Mouse (Mus musculus) stomach, postnatal 0 days (tissue): ENCODE measurements around the gene Mgat5. TPM values are rescaled to one million over a fixed set of nuclear protein-coding genes. Genes with fewer than 3 reads are reported as not detected.

ENCODE experiments used
- ATAC-seq: fragments of 200-750 bp; cut with Nextera tagmentation; 2 replicates; pipeline ENCODE4 v1.8.0; 2017; ENCODE audit not compliant: low FRiP score, low TSS enrichment
- DNase-seq: peaks from one replicate; pipeline ENCODE4 v3.0.0-alpha.2; 2016; ENCODE audit warnings: low spot score
- H3K27ac ChIP-seq: fragments of 300-500 bp; sonication (generic); replicated peaks from 2 replicates; pipeline ENCODE4 v1.5.1; 2014; ENCODE audit warnings: mild to moderate bottlenecking, control low read depth
- H3K27me3 ChIP-seq: fragments of 300-500 bp; sonication (generic); 2 replicates; pipeline ENCODE4 v1.6.1; 2014; ENCODE audit warnings: low read length; ENCODE audit not compliant: control insufficient read depth, insufficient read depth
- H3K36me3 ChIP-seq: fragments of 300-500 bp; sonication (generic); 2 replicates; pipeline ENCODE4 v1.6.1; 2014; ENCODE audit warnings: low read length, mixed read lengths; ENCODE audit not compliant: control insufficient read depth, insufficient read depth
- H3K4me1 ChIP-seq: fragments of 300-500 bp; sonication (generic); replicated peaks from 2 replicates; pipeline ENCODE4 v1.6.1; 2014; ENCODE audit warnings: antibody characterized with exemption; ENCODE audit not compliant: control insufficient read depth, insufficient read depth
- H3K4me2 ChIP-seq: fragments of 300-500 bp; sonication (generic); replicated peaks from 2 replicates; pipeline ENCODE4 v1.6.1; 2014; ENCODE audit warnings: low read depth, mild to moderate bottlenecking, control low read depth, moderate library complexity
- H3K4me3 ChIP-seq: fragments of 300-500 bp; sonication (generic); 2 replicates; pipeline ENCODE4 v1.5.1; 2014; ENCODE audit warnings: low read depth, low read length, control low read depth
- H3K9ac ChIP-seq: fragments of 300-500 bp; sonication (generic); 2 replicates; pipeline ENCODE4 v1.6.1; 2014; ENCODE audit warnings: mild to moderate bottlenecking, low read length, control low read depth, mixed read lengths
- H3K9me3 ChIP-seq: fragments of 300-500 bp; sonication (generic); 2 replicates; pipeline ENCODE4 v1.6.1; 2016; ENCODE audit warnings: low read length; ENCODE audit not compliant: control insufficient read depth
- CTCF ChIP-seq: IDR thresholded peaks from 2 replicates; pipeline ENCODE4 v1.5.1; 2016; ENCODE audit warnings: antibody characterized with exemption, low read depth, mild to moderate bottlenecking, moderate library complexity
- EP300 ChIP-seq: optimal IDR thresholded peaks from 2 replicates; pipeline ENCODE3; 2016; ENCODE audit warnings: antibody characterized with exemption
- WGBS: fragments of 180-500 bp; shearing (Covaris S2); extraction: QIAGEN DNeasy Blood & Tissue Kit; methylation state at CpG from one replicate; pipeline ENCODE4 v1.1.7; 2014; 5-methylcytosine and 5-hydroxymethylcytosine counted together
- polyA plus RNA-seq: library from polyadenylated mRNA; unstranded; fragments of >200 nt; fragmentation: Nextera tagmentation; extraction: Ambion mirVana; gene quantifications from 2 replicates; pipeline ENCODE4 v1.2.1, GENCODE M21; 2015

Mgat5 gene
- polyA plus RNA-seq, 1 experiment from 2014 or later, result 2.0 TPM

DNA sequence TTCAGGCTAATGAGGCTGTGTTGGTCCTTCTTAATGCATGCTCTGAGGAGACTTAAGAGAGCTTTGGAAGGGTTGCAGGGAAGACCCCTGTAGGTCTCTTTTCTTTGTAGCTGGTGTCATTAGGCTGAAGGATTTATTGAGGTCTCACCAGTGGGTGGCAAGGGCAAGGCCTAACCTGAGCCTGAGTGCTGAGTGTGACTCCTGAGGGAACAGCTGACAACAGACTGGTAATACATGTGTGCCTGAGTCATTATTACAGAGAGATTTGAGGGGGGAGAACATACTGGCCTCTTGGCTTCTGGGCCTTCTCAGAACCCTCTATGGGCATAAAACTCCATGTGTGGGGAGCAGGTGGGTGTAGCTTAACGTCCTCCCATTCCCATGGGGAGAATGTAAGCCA lies 8.0 kb downstream of the Mgat5 start:
- ATAC-seq, result no peak
- WGBS, result 42% methylated on average over 1 of the region's 1 CpGs

DNA sequence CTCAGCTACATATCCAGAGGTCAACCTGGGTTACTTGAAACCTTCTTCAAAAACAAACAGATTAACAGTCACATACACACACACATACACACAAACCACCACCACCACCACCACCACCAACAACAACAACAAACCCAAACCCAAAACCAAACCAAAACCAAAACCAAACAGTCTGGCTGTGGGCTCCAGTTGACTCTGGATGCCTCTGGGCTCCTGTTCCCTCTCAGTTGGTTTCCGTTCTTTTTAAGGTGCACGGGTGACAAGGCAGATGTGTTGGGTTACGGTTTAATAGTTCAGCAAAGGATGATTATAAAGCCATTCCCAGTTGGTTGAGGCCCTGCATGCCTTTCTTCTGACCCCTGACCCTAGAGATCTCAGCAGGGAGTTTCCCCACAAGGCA lies 8.6 kb downstream of the Mgat5 start:
- Histone ChIP-seq H3K36me3 (no peaks in the 10 kb centered on the region), H3K9ac (no peak overlapping the region), H3K27ac (no peak overlapping the region), H3K4me1 (no peaks in the 10 kb centered on the region; the same call in 1 of the 2 replicates), H3K9me3 (no peaks in the 10 kb centered on the region), H3K4me2 (no peak overlapping the region), H3K4me3 (no peak overlapping the region), H3K27me3 (no peaks in the 10 kb centered on the region)
- DNase-seq (no peak), ATAC-seq (no peak)
- WGBS, result 65% methylated on average over 3 of the region's 3 CpGs
- TF ChIP-seq EP300, result no peak
- no peak for TF ChIP-seq CTCF

More for the DNA sequence above, 8.0 kb downstream of the Mgat5 start:
- Histone ChIP-seq H3K4me3 (no peak overlapping the region), H3K4me2 (no peak overlapping the region), H3K27ac (no peak overlapping the region), H3K36me3 (no peaks in the 10 kb centered on the region), H3K27me3 (no peaks in the 10 kb centered on the region), H3K4me1 (no peaks in the 10 kb centered on the region; the same call in 1 of the 2 replicates), H3K9ac (no peak overlapping the region), H3K9me3 (no peaks in the 10 kb centered on the region)
- no peak for TF ChIP-seq CTCF
- TF ChIP-seq EP300, result no peak
- no peak for DNase-seq

GRCm38 (mm10) chr1:127214585-127215232 lies 9.9 kb downstream of the Mgat5 start:
- DNase-seq, result no peak
- no peak overlapping the region for H3K27ac ChIP-seq

GRCm38 (mm10) chr1:127216979-127217378 lies 12.2 kb downstream of the Mgat5 start:
- Histone ChIP-seq H3K4me2 (no peak overlapping the region), H3K9ac (no peak overlapping the region), H3K4me1 (no peaks in the 10 kb centered on the region; the same call in 1 of the 2 replicates), H3K27ac (no peak overlapping the region), H3K27me3 (no peaks in the 10 kb centered on the region), H3K4me3 (no peak overlapping the region), H3K36me3 (no peaks in the 10 kb centered on the region), H3K9me3 (no peaks in the 10 kb centered on the region)
- no peak for DNase-seq
- no peak for ATAC-seq
- TF ChIP-seq EP300, result no peak
- TF ChIP-seq CTCF, result no peak
- WGBS, result 56% methylated on average over 2 of the region's 2 CpGs

More at GRCm38 (mm10) chr1:127214585-127215232, 9.9 kb downstream of the Mgat5 start:
- no peak for ATAC-seq
- H3K27me3 ChIP-seq, result no peaks in the 10 kb centered on the region
- no peak overlapping the region for H3K9ac ChIP-seq
- H3K9me3 ChIP-seq, result no peaks in the 10 kb centered on the region
- 84% methylated on average over 8 of the region's 8 CpGs for WGBS
- H3K4me3 ChIP-seq, result no peak overlapping the region
- H3K36me3 ChIP-seq, result no peaks in the 10 kb centered on the region
- H3K4me2 ChIP-seq, result no peak overlapping the region
- no peaks in the 10 kb centered on the region; the same call in 1 of the 2 replicates for H3K4me1 ChIP-seq
- TF ChIP-seq CTCF, result no peak
- no peak for TF ChIP-seq EP300

DNA sequence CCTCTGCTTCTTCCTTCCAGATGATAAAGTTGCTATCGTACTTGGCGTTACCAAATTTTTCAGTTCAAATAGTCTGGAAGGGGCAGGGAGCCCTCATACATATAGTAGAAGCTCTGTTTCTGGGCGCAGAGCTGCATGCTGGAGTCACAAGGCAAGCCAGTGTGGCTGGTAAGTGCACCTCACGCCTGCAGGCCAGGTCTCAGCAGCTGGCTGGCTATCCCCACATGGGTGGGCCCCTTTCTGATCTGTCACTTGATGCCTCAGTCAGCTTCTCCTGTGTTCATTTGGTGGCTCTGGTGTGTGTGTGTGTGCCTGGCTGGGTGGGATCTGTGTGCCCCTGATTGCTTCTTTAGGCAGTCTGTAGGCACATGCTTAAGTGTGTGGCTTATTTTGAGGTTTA lies 12.8 kb downstream of the Mgat5 start:
- Histone ChIP-seq H3K4me1 (no peaks in the 10 kb centered on the region; the same call in 1 of the 2 replicates), H3K36me3 (no peaks in the 10 kb centered on the region), H3K27me3 (no peaks in the 10 kb centered on the region), H3K4me3 (no peak overlapping the region), H3K4me2 (no peak overlapping the region), H3K9ac (no peak overlapping the region), H3K27ac (no peak overlapping the region), H3K9me3 (no peaks in the 10 kb centered on the region)
- WGBS, result 70% methylated on average over 4 of the region's 4 CpGs
- no peak for DNase-seq
- no peak for TF ChIP-seq CTCF
- no peak for TF ChIP-seq EP300
- ATAC-seq, result no peak

DNA sequence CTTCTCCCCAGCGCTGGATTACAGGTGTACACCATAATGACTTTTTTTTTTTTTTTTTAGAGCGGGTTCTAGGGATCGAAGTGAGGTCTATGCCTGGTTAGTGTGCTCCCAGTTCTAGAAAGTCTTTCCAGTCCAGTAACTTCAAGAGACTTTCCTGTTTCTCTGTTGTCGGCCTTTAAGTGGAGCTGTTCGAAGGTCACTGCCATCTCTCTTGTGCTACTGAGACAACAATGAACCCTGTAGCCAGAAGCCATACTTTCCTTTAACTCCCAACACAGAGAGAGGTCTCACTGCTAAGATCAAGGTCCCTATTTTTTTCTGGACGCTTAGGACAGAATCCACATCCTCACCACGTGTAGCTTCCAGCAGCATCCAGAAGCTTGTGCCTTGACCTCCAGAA lies 13.4 kb downstream of the Mgat5 start:
- Histone ChIP-seq H3K4me1 (no peaks in the 10 kb centered on the region; the same call in 1 of the 2 replicates), H3K27ac (no peak overlapping the region), H3K4me2 (no peak overlapping the region), H3K9me3 (no peaks in the 10 kb centered on the region), H3K9ac (no peak overlapping the region), H3K4me3 (no peak overlapping the region), H3K36me3 (no peaks in the 10 kb centered on the region), H3K27me3 (no peaks in the 10 kb centered on the region)
- 83% methylated on average over 7 of the region's 7 CpGs for WGBS
- DNase-seq (no peak), ATAC-seq (no peak)
- no peak for TF ChIP-seq CTCF
- TF ChIP-seq EP300, result no peak
